Mouse (Mus musculus) heart, postnatal 25 days (tissue): ENCODE measurements around the gene Cyp2ab1. TPM values are rescaled to one million over a fixed set of nuclear protein-coding genes. Genes with fewer than 3 reads are reported as not detected.
"Not testable (repeated sequence)": the region's sequence is repeated elsewhere in the genome, so short reads cannot be mapped to it uniquely, and the experiment has no call there.

ENCODE experiments used
- DNase-seq: peaks from one replicate; pipeline ENCODE4 v3.0.0; 2022; ENCODE audit warnings: low spot score
- intact Hi-C: fragments of 180-260 bp; cut with DNase I; formaldehyde crosslinking; loops from one replicate; pipeline ENCODE4 v1.15.1; 2025
- total RNA-seq, 2 experiments: library from RNA; stranded (reverse); gene quantifications; 2 replicates each; pipeline ENCODE4 v1.2.3; 2021

The Cyp2ab1 gene
- under 1 TPM; 0.67 to 0.99 TPM for total RNA-seq

- no peak for DNase-seq
- intact Hi-C loops = no loop called here
Observed at GRCm38 (mm10) chr16:20325286-20325685, at the start of gene Cyp2ab1. TSS of gene Cyp2ab1 (minus strand) at chr16:20325404.

- DNase-seq = no peak
- intact Hi-C loops = no loop called here
Observed at GRCm38 (mm10) chr16:20371731-20372130, 46.5 kb upstream of the Cyp2ab1 start.

- intact Hi-C loops = no loop called here
Observed at GRCm38 (mm10) chr16:20368221-20368620, 43.0 kb upstream of the Cyp2ab1 start.

GRCm38 (mm10) chr16:20362121-20362520, 36.9 kb upstream of the Cyp2ab1 start:
- no peak for DNase-seq
- intact Hi-C loops = no loop called here

More at GRCm38 (mm10) chr16:20368221-20368620, 43.0 kb upstream of the Cyp2ab1 start:
- DNase-seq = no peak

GRCm38 (mm10) chr16:20361496-20361895, 36.3 kb upstream of the Cyp2ab1 start:
- intact Hi-C loops, DNase-seq: not testable (repeated sequence)

- no peak for DNase-seq
- intact Hi-C loops = no loop called here
Observed at GRCm38 (mm10) chr16:20359643-20360295, 34.6 kb upstream of the Cyp2ab1 start.

- intact Hi-C loops = no loop called here
- DNase-seq = no peak
Observed at GRCm38 (mm10) chr16:20357837-20358236, 32.6 kb upstream of the Cyp2ab1 start.

- intact Hi-C loops = no loop called here
- no peak for DNase-seq
Observed at GRCm38 (mm10) chr16:20354762-20355161, 29.6 kb upstream of the Cyp2ab1 start.

GRCm38 (mm10) chr16:20354011-20354410, 28.8 kb upstream of the Cyp2ab1 start:
- intact Hi-C loops = no loop called here
- no peak for DNase-seq

- DNase-seq = no peak
- intact Hi-C loops = no loop called here
Observed at GRCm38 (mm10) chr16:20345464-20345863, 20.3 kb upstream of the Cyp2ab1 start.

- intact Hi-C loops = no loop called here
- DNase-seq = no peak
Observed at GRCm38 (mm10) chr16:20338616-20339015, 13.4 kb upstream of the Cyp2ab1 start.

- intact Hi-C loops = no loop called here
- DNase-seq = no peak
Observed at GRCm38 (mm10) chr16:20334918-20335317, 9.7 kb upstream of the Cyp2ab1 start.

GRCm38 (mm10) chr16:20328306-20328705, 3.1 kb upstream of the Cyp2ab1 start:
- intact Hi-C loops = no loop called here
- no peak for DNase-seq

- intact Hi-C loops = no loop called here
- DNase-seq = no peak
Observed at GRCm38 (mm10) chr16:20323907-20324306, 1.3 kb downstream of the Cyp2ab1 start.

GRCm38 (mm10) chr16:20322274-20322673, 2.9 kb downstream of the Cyp2ab1 start:
- no peak for DNase-seq
- intact Hi-C loops = no loop called here

GRCm38 (mm10) chr16:20316770-20317169, 8.4 kb downstream of the Cyp2ab1 start:
- intact Hi-C loops = no loop called here
- no peak for DNase-seq

- intact Hi-C loops = no loop called here
- no peak for DNase-seq
Observed at GRCm38 (mm10) chr16:20315266-20315665, 9.9 kb downstream of the Cyp2ab1 start.

- intact Hi-C loops = no loop called here
- DNase-seq = no peak
Observed at GRCm38 (mm10) chr16:20312272-20312671, 12.9 kb downstream of the Cyp2ab1 start.

- peak; percentile 40 for DNase-seq
- intact Hi-C loops = loop anchor here (1.0 to 10.0 kb wide), 2 partner anchors 88 to 577 kb away; no protein-coding TSS in a partner anchor
Observed at GRCm38 (mm10) chr16:20301770-20302649, 23.2 kb downstream of the Cyp2ab1 start, which contains the start of gene Parl. TSS of gene Parl (minus strand) at chr16:20302387.

- DNase-seq = no peak
- intact Hi-C loops = loop anchor here (10.0 kb wide), 1 partner anchor 575 kb away; no protein-coding TSS in a partner anchor
Observed at GRCm38 (mm10) chr16:20300076-20300475, 25.1 kb downstream of the Cyp2ab1 start.

GRCm38 (mm10) chr16:20280238-20280637, 45.0 kb downstream of the Cyp2ab1 start:
- DNase-seq = no peak
- intact Hi-C loops = no loop called here
